Mouse (Mus musculus): ENCODE data around the gene Wrap73. TPM values are rescaled to one million over a fixed set of nuclear protein-coding genes. Genes with fewer than 3 reads are reported as not detected.

Wrap73 gene
- polyA plus RNA-seq, 1 experiment, result 7.4 TPM

GRCm38 (mm10) chr4:154141009-154141867, 934 bp upstream of the Wrap73 start:
- H3K4me3 ChIP-seq (replicated peaks; ENCODE audit: control insufficient read depth, low read depth, low read length), result no peak overlapping the region
- no peak for TF ChIP-seq CTCF (IDR thresholded peaks at IDR 0.05; ENCODE audit: control insufficient read depth, insufficient read depth, low read length)
- no peak for TF ChIP-seq POLR2A (IDR thresholded peaks at IDR 0.05; ENCODE audit: borderline replicate concordance, control insufficient read depth, low read depth, low read length)
- no peaks in the 10 kb centered on the region; the same call in 1 of the 2 replicates for H3K4me1 ChIP-seq (ENCODE audit: control insufficient read depth, insufficient read depth, low read length)
- no peak overlapping the region for H3K27ac ChIP-seq (ENCODE audit: control insufficient read depth, insufficient read depth, low read depth, low read length, poor library complexity)
- WGBS, result 3% methylated on average over 42 of the region's 42 CpGs

GRCm38 (mm10) chr4:154144712-154145111, 2.5 kb downstream of the Wrap73 start:
- Histone ChIP-seq H3K27ac (ENCODE audit: control insufficient read depth, insufficient read depth, low read depth, low read length, poor library complexity) (no peak overlapping the region), H3K4me1 (ENCODE audit: control insufficient read depth, insufficient read depth, low read length) (no peaks in the 10 kb centered on the region; the same call in 1 of the 2 replicates), H3K4me3 (replicated peaks; ENCODE audit: control insufficient read depth, low read depth, low read length) (no peak overlapping the region)
- TF ChIP-seq CTCF (IDR thresholded peaks at IDR 0.05; ENCODE audit: control insufficient read depth, insufficient read depth, low read length) (no peak), POLR2A (IDR thresholded peaks at IDR 0.05; ENCODE audit: borderline replicate concordance, control insufficient read depth, low read depth, low read length) (no peak)
- WGBS, result 82% methylated on average over 3 of the region's 3 CpGs

DNA sequence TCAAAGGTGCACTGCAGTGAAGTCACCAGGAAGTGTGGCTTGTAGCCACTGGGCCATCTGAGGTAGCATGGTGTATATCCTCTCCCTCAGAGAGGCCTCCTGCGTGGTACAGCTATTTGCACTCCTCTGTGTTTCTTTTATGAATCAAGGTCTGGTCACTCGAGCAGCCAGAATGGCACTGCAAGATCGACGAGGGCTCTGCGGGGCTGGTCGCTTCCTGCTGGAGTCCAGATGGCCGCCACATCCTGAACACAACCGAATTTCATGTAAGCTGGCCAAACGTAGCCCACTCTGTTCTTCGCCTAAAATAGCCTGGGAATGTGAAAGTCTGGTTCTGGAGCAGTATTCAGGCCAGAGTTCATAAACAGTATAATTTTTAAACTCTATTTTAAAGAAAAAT, 4.2 kb downstream of the Wrap73 start:
- H3K27ac ChIP-seq (ENCODE audit: control insufficient read depth, insufficient read depth, low read depth, low read length, poor library complexity), result no peak overlapping the region
- no peak overlapping the region for H3K4me3 ChIP-seq (replicated peaks; ENCODE audit: control insufficient read depth, low read depth, low read length)
- H3K4me1 ChIP-seq (ENCODE audit: control insufficient read depth, insufficient read depth, low read length), result no peaks in the 10 kb centered on the region; the same call in 1 of the 2 replicates
- WGBS, result 76% methylated on average over 10 of the region's 10 CpGs
- TF ChIP-seq POLR2A (IDR thresholded peaks at IDR 0.05; ENCODE audit: borderline replicate concordance, control insufficient read depth, low read depth, low read length), result no peak

DNA sequence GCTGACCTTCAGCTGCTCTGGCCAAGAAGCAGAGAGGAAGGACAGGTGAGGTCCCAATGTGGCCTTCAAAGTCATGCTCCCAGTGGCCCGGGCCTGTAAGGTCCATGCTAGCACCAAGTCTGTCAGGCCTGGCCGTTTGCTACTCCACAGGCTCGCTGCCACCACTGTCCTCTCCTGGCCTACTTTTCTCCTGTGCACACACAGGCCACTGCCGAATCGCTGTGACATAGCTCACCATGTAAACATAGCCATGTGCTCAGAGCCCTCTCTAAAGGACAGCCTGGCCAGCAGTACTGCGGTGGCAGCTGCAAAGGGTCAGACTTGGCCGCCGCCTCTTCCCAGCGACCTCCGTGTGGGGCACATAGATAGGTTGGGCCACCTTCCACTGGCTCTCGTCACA, 11.9 kb downstream of the Wrap73 start:
- 90% methylated on average over 11 of the region's 11 CpGs for WGBS
- H3K27ac ChIP-seq (ENCODE audit: control insufficient read depth, insufficient read depth, low read depth, low read length, poor library complexity), result no peak overlapping the region
- H3K4me1 ChIP-seq (ENCODE audit: control insufficient read depth, insufficient read depth, low read length), result no peaks in the 10 kb centered on the region
- no peak overlapping the region for H3K4me3 ChIP-seq (replicated peaks; ENCODE audit: control insufficient read depth, low read depth, low read length)
- TF ChIP-seq CTCF (IDR thresholded peaks at IDR 0.05; ENCODE audit: control insufficient read depth, insufficient read depth, low read length) (no peak), POLR2A (IDR thresholded peaks at IDR 0.05; ENCODE audit: borderline replicate concordance, control insufficient read depth, low read depth, low read length) (no peak)

DNA sequence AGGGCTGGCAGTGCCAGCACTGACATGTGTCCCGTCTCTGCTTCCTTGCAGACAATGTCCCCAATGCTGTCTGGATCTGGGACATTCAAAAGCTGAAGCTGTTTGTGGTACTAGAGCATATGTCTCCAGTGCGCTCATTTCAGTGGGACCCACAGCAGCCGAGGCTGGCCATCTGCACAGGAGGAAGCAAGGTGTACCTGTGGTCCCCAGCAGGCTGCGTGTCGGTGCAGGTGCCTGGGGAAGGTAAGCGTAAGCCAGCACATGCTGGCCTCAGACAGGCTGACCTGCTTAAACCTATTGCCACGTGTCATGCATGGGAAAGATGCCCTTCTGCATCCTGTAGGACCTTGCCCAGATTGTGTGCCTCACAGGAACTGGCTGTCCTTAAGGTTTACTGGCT, 13.9 kb downstream of the Wrap73 start:
- 55% methylated on average over 7 of the region's 7 CpGs for WGBS
- Histone ChIP-seq H3K4me3 (replicated peaks; ENCODE audit: control insufficient read depth, low read depth, low read length) (no peak overlapping the region), H3K27ac (ENCODE audit: control insufficient read depth, insufficient read depth, low read depth, low read length, poor library complexity) (no peak overlapping the region), H3K4me1 (ENCODE audit: control insufficient read depth, insufficient read depth, low read length) (no peaks in the 10 kb centered on the region)
- no peak for TF ChIP-seq CTCF (IDR thresholded peaks at IDR 0.05; ENCODE audit: control insufficient read depth, insufficient read depth, low read length)
- no peak for TF ChIP-seq POLR2A (IDR thresholded peaks at IDR 0.05; ENCODE audit: borderline replicate concordance, control insufficient read depth, low read depth, low read length)

DNA sequence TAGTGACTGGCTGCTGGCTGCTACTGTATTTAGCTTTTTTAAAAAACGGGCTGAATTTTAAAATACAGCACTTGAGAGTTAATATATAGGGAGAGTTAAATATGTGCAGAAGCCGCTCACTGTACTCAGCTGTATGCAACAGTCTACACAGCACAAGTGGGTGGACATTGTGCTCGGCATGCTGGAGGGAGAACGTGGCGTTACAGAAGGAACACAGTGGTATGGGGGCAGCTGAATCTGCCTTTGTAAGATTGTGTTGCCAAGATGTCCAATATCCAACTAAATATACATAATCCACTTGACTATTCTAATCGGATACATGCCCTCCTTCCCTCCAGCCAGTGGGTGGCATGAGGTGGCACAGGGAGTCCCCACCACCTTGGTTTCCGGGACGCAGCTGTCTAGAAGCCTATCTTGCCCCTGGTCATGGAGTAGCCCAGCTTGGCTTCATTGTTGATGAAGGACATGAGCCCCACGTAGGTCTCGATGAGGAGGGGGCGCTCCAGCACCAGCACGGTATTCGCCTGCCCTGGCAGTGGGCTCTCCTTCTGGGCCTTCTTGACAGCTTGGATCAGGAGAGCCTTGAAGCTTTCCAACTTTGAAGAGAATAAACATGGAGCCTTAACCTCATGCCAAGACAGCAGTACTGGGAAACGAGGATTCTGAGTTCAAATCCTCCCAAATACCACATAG, 15.9 kb downstream of the Wrap73 start:
- WGBS, result 93% methylated on average over 14 of the region's 14 CpGs
- TF ChIP-seq POLR2A (IDR thresholded peaks at IDR 0.05; ENCODE audit: borderline replicate concordance, control insufficient read depth, low read depth, low read length) (no peak), CTCF (IDR thresholded peaks at IDR 0.05; ENCODE audit: control insufficient read depth, insufficient read depth, low read length) (no peak)
- Histone ChIP-seq H3K27ac (ENCODE audit: control insufficient read depth, insufficient read depth, low read depth, low read length, poor library complexity) (no peak overlapping the region), H3K4me1 (ENCODE audit: control insufficient read depth, insufficient read depth, low read length) (no peaks in the 10 kb centered on the region; the same call in 1 of the 2 replicates), H3K4me3 (replicated peaks; ENCODE audit: control insufficient read depth, low read depth, low read length) (no peak overlapping the region)

DNA sequence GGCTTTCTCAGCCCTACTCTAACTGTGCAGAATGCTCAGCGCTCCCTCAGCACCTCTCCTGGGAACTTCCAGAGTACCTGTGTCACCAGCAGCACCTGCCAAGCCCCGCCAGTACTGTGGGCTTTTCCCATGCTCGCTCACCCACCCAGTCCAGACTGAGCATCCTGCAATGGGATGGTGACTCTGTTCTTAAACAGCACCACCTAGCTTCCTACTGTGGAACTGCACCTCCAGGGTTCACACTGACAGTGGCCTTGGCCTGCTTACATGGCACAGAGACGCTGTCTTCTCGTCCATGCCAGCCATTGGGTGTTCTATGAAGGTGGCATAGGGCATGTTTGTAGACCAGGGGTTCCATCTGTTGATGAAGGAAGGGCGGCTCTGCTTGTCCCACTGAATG, 16.8 kb downstream of the Wrap73 start:
- Histone ChIP-seq H3K4me1 (ENCODE audit: control insufficient read depth, insufficient read depth, low read length) (no peaks in the 10 kb centered on the region; the same call in 1 of the 2 replicates), H3K27ac (ENCODE audit: control insufficient read depth, insufficient read depth, low read depth, low read length, poor library complexity) (peak overlapping the region; percentile 28; the same call in 1 of the 2 replicates), H3K4me3 (replicated peaks; ENCODE audit: control insufficient read depth, low read depth, low read length) (peak overlapping the region; percentile 32)
- WGBS, result 12% methylated on average over 6 of the region's 6 CpGs
- TF ChIP-seq CTCF (IDR thresholded peaks at IDR 0.05; ENCODE audit: control insufficient read depth, insufficient read depth, low read length) (peak; percentile 98), POLR2A (IDR thresholded peaks at IDR 0.05; ENCODE audit: borderline replicate concordance, control insufficient read depth, low read depth, low read length) (no peak)

DNA sequence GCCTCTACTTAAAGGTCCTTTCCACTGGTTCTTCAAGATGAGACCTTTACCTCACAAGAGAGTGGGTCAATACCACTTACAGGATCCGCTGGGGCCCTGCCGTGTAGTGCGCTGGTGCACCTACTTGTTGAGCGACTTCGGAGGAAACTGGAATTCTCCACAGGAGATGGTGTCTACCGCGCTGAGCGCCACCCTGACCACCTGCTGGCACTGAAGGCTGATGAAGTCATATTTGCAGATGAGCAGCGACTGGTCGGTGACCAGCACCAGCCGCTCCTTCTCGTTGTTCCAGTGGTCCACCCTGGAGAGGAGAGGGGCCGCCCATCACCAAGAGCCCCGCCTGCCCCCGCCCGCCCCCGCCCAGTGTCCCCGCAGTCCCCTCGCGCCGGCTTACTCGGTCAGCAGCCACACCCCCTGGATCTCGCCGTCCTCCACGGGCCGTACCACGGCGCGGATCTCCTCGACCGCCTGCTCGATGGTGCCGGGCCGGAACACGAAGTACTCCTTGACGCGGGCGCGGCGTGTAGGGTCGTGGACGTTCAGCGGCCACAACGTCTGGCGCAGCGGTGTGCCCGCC, 17.9 kb downstream of the Wrap73 start:
- under 1% methylated on average over 46 of the region's 47 CpGs for WGBS
- TF ChIP-seq CTCF (IDR thresholded peaks at IDR 0.05; ENCODE audit: control insufficient read depth, insufficient read depth, low read length), result no peak
- TF ChIP-seq POLR2A (IDR thresholded peaks at IDR 0.05; ENCODE audit: borderline replicate concordance, control insufficient read depth, low read depth, low read length), result no peak
- H3K4me1 ChIP-seq (ENCODE audit: control insufficient read depth, insufficient read depth, low read length), result no peaks in the 10 kb centered on the region; the same call in 1 of the 2 replicates

More for the DNA sequence above, 17.9 kb downstream of the Wrap73 start:
- peak overlapping the region; percentile 90 for H3K4me3 ChIP-seq (replicated peaks; ENCODE audit: control insufficient read depth, low read depth, low read length)
- peak overlapping the region; percentile 96 for H3K27ac ChIP-seq (ENCODE audit: control insufficient read depth, insufficient read depth, low read depth, low read length, poor library complexity)

Data from bone marrow, adult 2 months (tissue).